In genomic region chr15:100082052-100082451, GRCm38 (mm10) we compare ENCODE assay signal across 12 mouse cellular contexts. TPM values are rescaled to one million over a fixed set of nuclear protein-coding genes. Genes with fewer than 3 reads are reported as not detected.
DNase-seq lines count a peak whose midpoint lies in the region; ATAC-seq and TF ChIP-seq lines count a peak whose summit lies in the region.
"Had no signal": no experiment of that assay in that cellular context is flagged by ENCODE, and none has a peak within 500 bp of the region (broad histone marks: within the 10 kb centered on the region; RNA-seq: fewer than 3 reads in every experiment).

No protein-coding gene starts in this region.

- H3K36me3 ChIP-seq in lung, embryonic 14.5 days (ENCODE audit: insufficient read depth), result no peaks in the 10 kb centered on the region
- no peaks in the 10 kb centered on the region for H3K36me3 ChIP-seq in forebrain, embryonic 15.5 days
- H3K36me3 ChIP-seq in neural tube, embryonic 15.5 days, result no peaks in the 10 kb centered on the region

- H3K27ac ChIP-seq in lung, embryonic 14.5 days (ENCODE audit: low read depth), result peak overlapping the region; percentile 36; the same call in 1 of the 2 replicates
- H3K27ac ChIP-seq in forebrain, embryonic 15.5 days (replicated peaks), result 0 out of 2 replicates have a peak overlapping the region, but pooled peaks have one; percentile 21
- peak overlapping the region; percentile 39 for H3K27ac ChIP-seq in neural tube, embryonic 15.5 days (replicated peaks)

- H3K9me3 ChIP-seq in lung, embryonic 14.5 days (ENCODE audit: low read depth, low read length), result no peaks in the 10 kb centered on the region
- H3K9me3 ChIP-seq in forebrain, embryonic 15.5 days, result no peaks in the 10 kb centered on the region
- H3K9me3 ChIP-seq in neural tube, embryonic 15.5 days (replicated peaks), result no peaks in the 10 kb centered on the region

- ATAC-seq in lung, embryonic 14.5 days (ENCODE audit: insufficient read depth), result 0 out of 2 replicates have a peak, but pooled peaks have one; percentile 41
- ATAC-seq in forebrain, embryonic 15.5 days (replicated peaks), result no peak
- ATAC-seq in neural tube, embryonic 15.5 days (ENCODE audit: low FRiP score), result no peak

- H3K9ac ChIP-seq in lung, embryonic 14.5 days, result no peak overlapping the region
- no peak overlapping the region for H3K9ac ChIP-seq in forebrain, embryonic 15.5 days (replicated peaks)
- no peak overlapping the region for H3K9ac ChIP-seq in neural tube, embryonic 15.5 days (replicated peaks)

- DNase-seq in heart, adult 11 months, result peak; percentile 92
- no peak for DNase-seq in heart, adult 9 months (ENCODE audit: low spot score in 2 of 2)
- peak; percentile 56 for DNase-seq in lung, embryonic 14.5 days
- DNase-seq in lung, postnatal 36 days, result no peak
- no peak for DNase-seq in right cerebral cortex, adult 18-20 months
- no peak for DNase-seq in kidney, postnatal 14 days
- DNase-seq: kidney, postnatal 36 days; right cerebral cortex, postnatal 25 days; thymus, adult 2 months had no signal

- no peak overlapping the region for H3K4me3 ChIP-seq in lung, embryonic 14.5 days (ENCODE audit: low read depth, low read length)
- no peak overlapping the region for H3K4me3 ChIP-seq in forebrain, embryonic 15.5 days
- H3K4me3 ChIP-seq in neural tube, embryonic 15.5 days (replicated peaks), result no peak overlapping the region
- H3K4me3 ChIP-seq: myocyte had no signal

- H3K4me2 ChIP-seq in lung, embryonic 14.5 days, result no peak overlapping the region
- H3K4me2 ChIP-seq in forebrain, embryonic 15.5 days (replicated peaks), result no peak overlapping the region
- H3K4me2 ChIP-seq in neural tube, embryonic 15.5 days, result no peak overlapping the region

- peaks cover 5% of the 10 kb centered on the region for H3K4me1 ChIP-seq in lung, embryonic 14.5 days (ENCODE audit: insufficient read depth)
- H3K4me1 ChIP-seq in forebrain, embryonic 15.5 days, result peaks cover 16% of the 10 kb centered on the region
- H3K4me1 ChIP-seq in neural tube, embryonic 15.5 days, result peaks cover 28% of the 10 kb centered on the region

- WGBS in lung, embryonic 14.5 days, result 48% methylated on average over 8 of the region's 8 CpGs
- 72% methylated on average over 8 of the region's 8 CpGs for WGBS in forebrain, embryonic 15.5 days
- 75% methylated on average over 8 of the region's 8 CpGs for WGBS in neural tube, embryonic 15.5 days

- TF ChIP-seq CTCF in lung, embryonic 14.5 days (IDR thresholded peaks at IDR 0.05; ENCODE audit: low read depth), result no peak

- H3K27me3 ChIP-seq in lung, embryonic 14.5 days (ENCODE audit: insufficient read depth, low read length), result no peaks in the 10 kb centered on the region
- H3K27me3 ChIP-seq in forebrain, embryonic 15.5 days, result no peaks in the 10 kb centered on the region
- H3K27me3 ChIP-seq in neural tube, embryonic 15.5 days (replicated peaks), result no peaks in the 10 kb centered on the region

RNA-seq across cellular contexts. Expression of gene Dip2b, which starts 43.6 kb away (rescaled TPM):
- polyA plus RNA-seq in lung, embryonic 14.5 days (2014; fragmentation: Nextera tagmentation; extraction: Ambion mirVana), result 16.4 and 18.1 TPM in 2 replicates
- polyA plus RNA-seq in forebrain, embryonic 15.5 days (2015; fragmentation: Nextera tagmentation; extraction: Ambion mirVana), result 20.2 and 20.5 TPM in 2 replicates
- polyA plus RNA-seq in neural tube, embryonic 15.5 days (2015; fragmentation: Nextera tagmentation; extraction: Ambion mirVana), result 13.8 and 14.0 TPM in 2 replicates

Comparison
In these comparisons a context has a peak if more than half of its experiments do, and no peak if none do; other contexts are left out.
1. DNase-seq: peak in heart, adult 11 months (single experiment) and lung, embryonic 14.5 days (single experiment); none in heart, adult 9 months (0 of 2), lung, postnatal 36 days (single experiment), right cerebral cortex, adult 18-20 months (single experiment) and kidney, postnatal 14 days (single experiment).
2. Peak in every context shown above with its lines, with median percentiles within 50 percentile points of each other: H3K27ac ChIP-seq.